Mouse (Mus musculus) central nervous system, embryonic 18 days (tissue): ENCODE results near the gene Pola2. TPM values are rescaled to one million over a fixed set of nuclear protein-coding genes. Genes with fewer than 3 reads are reported as not detected.

Experiments used
- polyA plus RNA-seq: library from polyadenylated mRNA; depleted of rRNA; stranded (reverse); fragments of >200 nt; gene quantifications from 2 replicates; pipeline ENCODE4 v1.2.3, GENCODE M21; 2012; rRNA removed

The Pola2 gene
- polyA plus RNA-seq: 27.5 and 30.6 TPM in 2 replicates

GRCm38 (mm10) chr19:5963883-5964562 lies at the start of gene Pola2:
Gene Pola2, minus strand, starts transcription at chr19:5964202.

DNA sequence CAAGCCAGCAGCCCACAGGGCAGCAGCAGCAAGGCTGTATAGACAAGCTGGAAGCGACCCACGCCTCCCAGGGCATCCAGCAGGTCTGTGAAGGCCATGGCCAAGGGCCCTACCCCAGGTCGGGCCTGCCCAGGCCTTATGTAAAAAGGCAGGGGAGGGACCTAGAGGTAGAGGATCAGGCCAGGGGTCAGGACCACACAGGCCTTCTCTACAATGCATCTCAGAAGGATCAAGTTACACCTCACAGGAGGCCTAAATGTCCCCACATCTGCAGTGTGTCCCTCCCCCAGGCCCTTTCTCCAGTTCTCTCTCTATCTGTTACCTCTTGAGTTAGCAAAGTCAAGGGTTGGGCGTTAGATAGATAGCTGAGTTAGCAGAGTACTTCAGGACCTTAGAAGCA lies 22.0 kb upstream of the Pola2 start, which contains the start of gene Slc22a20:
Gene Slc22a20, minus strand, starts transcription at position 101 of the 400 bp plus-strand sequence.

GRCm38 (mm10) chr19:5924713-5925093 lies 39.3 kb downstream of the Pola2 start, which contains the start of gene Cdc42ep2:
Gene Cdc42ep2, minus strand, starts transcription at chr19:5924816.

GRCm38 (mm10) chr19:5913007-5913719 lies 50.8 kb downstream of the Pola2 start, which contains the start of gene Dpf2:
Gene Dpf2, minus strand, starts transcription at chr19:5913010.

GRCm38 (mm10) chr19:5894002-5894678 lies 69.9 kb downstream of the Pola2 start, which contains the start of gene Tigd3:
Gene Tigd3, minus strand, starts transcription at chr19:5894149.

Other genes with a start within 250 kb of the Pola2 start
- 34.9 and 37.4 TPM in 2 replicates for gene Ehbp1l1, start 237.9 kb downstream of the Pola2 start, polyA plus RNA-seq
- gene Fam89b, start 234.5 kb downstream of the Pola2 start, polyA plus RNA-seq: 177 and 188 TPM in 2 replicates
- gene Ltbp3, start 223.3 kb downstream of the Pola2 start, polyA plus RNA-seq: 33.3 and 45.8 TPM in 2 replicates
- 134 and 139 TPM in 2 replicates for gene Scyl1, start 192.8 kb downstream of the Pola2 start, polyA plus RNA-seq
- gene Frmd8, start 88.9 kb downstream of the Pola2 start, polyA plus RNA-seq: 11.8 and 12.2 TPM in 2 replicates
- 3.2 TPM in 2 replicates for gene Slc25a45, start 86.4 kb downstream of the Pola2 start, polyA plus RNA-seq
- 12.6 and 14.4 TPM in 2 replicates for gene Tigd3, start 70.1 kb downstream of the Pola2 start, polyA plus RNA-seq
- gene Dpf2, start 51.2 kb downstream of the Pola2 start, polyA plus RNA-seq: 147 and 151 TPM in 2 replicates
- gene Cdc42ep2, start 39.4 kb downstream of the Pola2 start, polyA plus RNA-seq: 17.8 and 18.1 TPM in 2 replicates
- gene Slc22a20, start 21.9 kb upstream of the Pola2 start, polyA plus RNA-seq: not detected in 2 replicates
- gene Capn1, start 51.7 kb upstream of the Pola2 start, polyA plus RNA-seq: 8.7 and 8.9 TPM in 2 replicates
- gene Syvn1, start 82.4 kb upstream of the Pola2 start, polyA plus RNA-seq: 19.9 and 20.2 TPM in 2 replicates
- 44.9 and 46.3 TPM in 2 replicates for gene Mrpl49, start 93.6 kb upstream of the Pola2 start, polyA plus RNA-seq
- 1,265 and 1,281 TPM in 2 replicates for gene Fau, start 93.6 kb upstream of the Pola2 start, polyA plus RNA-seq
- gene Znhit2, start 97.0 kb upstream of the Pola2 start, polyA plus RNA-seq: 31.8 and 33.0 TPM in 2 replicates
- gene Tm7sf2, start 104.2 kb upstream of the Pola2 start, polyA plus RNA-seq: 99.6 and 104 TPM in 2 replicates
- gene Vps51, start 113.0 kb upstream of the Pola2 start, polyA plus RNA-seq: 87.7 and 91.1 TPM in 2 replicates
- 0.17 TPM in 1 of 2 replicates, not detected in the other for gene Tmem262, start 115.8 kb upstream of the Pola2 start, polyA plus RNA-seq
- 1.5 and 1.6 TPM in 2 replicates for gene Gm28374, start 118.1 kb upstream of the Pola2 start, polyA plus RNA-seq
- 86.3 and 98.7 TPM in 2 replicates for gene Zfpl1, start 120.8 kb upstream of the Pola2 start, polyA plus RNA-seq
- 4.4 and 4.7 TPM in 2 replicates for gene Cdca5, start 120.8 kb upstream of the Pola2 start, polyA plus RNA-seq
- 0.09 and 0.18 TPM in 2 replicates for gene AC131692.1, start 130.2 kb upstream of the Pola2 start, polyA plus RNA-seq
- 0.59 and 0.63 TPM in 2 replicates for gene Naaladl1, start 141.6 kb upstream of the Pola2 start, polyA plus RNA-seq
- 51.8 and 53.5 TPM in 2 replicates for gene Sac3d1, start 154.4 kb upstream of the Pola2 start, polyA plus RNA-seq
- gene Snx15, start 164.1 kb upstream of the Pola2 start, polyA plus RNA-seq: 55.8 and 56.8 TPM in 2 replicates
- 0.15 TPM in 1 of 2 replicates, not detected in the other for gene Batf2, start 176.8 kb upstream of the Pola2 start, polyA plus RNA-seq
- 107 and 108 TPM in 2 replicates for gene Arl2, start 177.3 kb upstream of the Pola2 start, polyA plus RNA-seq
- gene Majin, start 220.2 kb upstream of the Pola2 start, polyA plus RNA-seq: 0.05 TPM in 1 of 2 replicates, not detected in the other